Mouse (Mus musculus) intestine, embryonic 14.5 days (tissue): ENCODE measurements at regions not wholly inside any gene's neighbourhood (a gene's known extent, or its start where the extent isn't known, plus 50 kb on each side); places are given as distances from the start of the nearest gene placed in this dataset.

Source experiments
- ATAC-seq: fragments of 200-750 bp; cut with Nextera tagmentation; replicated peaks from 2 replicates; pipeline ENCODE4 v1.8.0; 2017; ENCODE audit warnings: low read depth, moderate number of reproducible peaks, moderate TSS enrichment, moderate library complexity; ENCODE audit not compliant: low FRiP score, low TSS enrichment
- DNase-seq: peaks from one replicate; pipeline ENCODE4 v3.0.0-alpha.2; 2018; ENCODE audit warnings: low spot score
- H3K27ac ChIP-seq: fragments of 300-500 bp; sonication (generic); 2 replicates; pipeline ENCODE4 v1.5.1; 2014; ENCODE audit warnings: low read depth, mild to moderate bottlenecking, control low read depth
- H3K27me3 ChIP-seq: fragments of 300-500 bp; sonication (generic); replicated peaks from 2 replicates; pipeline ENCODE4 v1.6.1; 2014; ENCODE audit warnings: low read length, control low read depth; ENCODE audit not compliant: control insufficient read depth, insufficient read depth
- H3K36me3 ChIP-seq: fragments of 300-500 bp; sonication (generic); 2 replicates; pipeline ENCODE4 v1.6.1; 2014; ENCODE audit warnings: low read length, control low read depth; ENCODE audit not compliant: control insufficient read depth, insufficient read depth
- H3K4me1 ChIP-seq: fragments of 300-500 bp; sonication (generic); replicated peaks from 2 replicates; pipeline ENCODE4 v1.6.1; 2014; ENCODE audit warnings: low read length, control low read depth, mixed read lengths; ENCODE audit not compliant: control insufficient read depth, insufficient read depth
- H3K4me2 ChIP-seq: fragments of 300-500 bp; sonication (generic); 2 replicates; pipeline ENCODE4 v1.6.1; 2014; ENCODE audit warnings: low read length
- H3K4me3 ChIP-seq: fragments of 300-500 bp; sonication (generic); 2 replicates; pipeline ENCODE4 v1.5.1; 2014; ENCODE audit warnings: low read depth, low read length, control low read depth, mixed read lengths
- H3K9ac ChIP-seq: fragments of 300-500 bp; sonication (generic); 2 replicates; pipeline ENCODE4 v1.6.1; 2014; ENCODE audit warnings: mild to moderate bottlenecking, low read length
- H3K9me3 ChIP-seq: fragments of 300-500 bp; sonication (generic); 2 replicates; pipeline ENCODE4 v1.6.1; 2016; ENCODE audit warnings: low read length, control low read depth; ENCODE audit not compliant: control insufficient read depth
- WGBS: fragments of 180-500 bp; shearing (Covaris S2); extraction: QIAGEN DNeasy Blood & Tissue Kit; methylation state at CpG from one replicate; pipeline ENCODE4 v1.1.7; 2014; 5-methylcytosine and 5-hydroxymethylcytosine counted together

DNA sequence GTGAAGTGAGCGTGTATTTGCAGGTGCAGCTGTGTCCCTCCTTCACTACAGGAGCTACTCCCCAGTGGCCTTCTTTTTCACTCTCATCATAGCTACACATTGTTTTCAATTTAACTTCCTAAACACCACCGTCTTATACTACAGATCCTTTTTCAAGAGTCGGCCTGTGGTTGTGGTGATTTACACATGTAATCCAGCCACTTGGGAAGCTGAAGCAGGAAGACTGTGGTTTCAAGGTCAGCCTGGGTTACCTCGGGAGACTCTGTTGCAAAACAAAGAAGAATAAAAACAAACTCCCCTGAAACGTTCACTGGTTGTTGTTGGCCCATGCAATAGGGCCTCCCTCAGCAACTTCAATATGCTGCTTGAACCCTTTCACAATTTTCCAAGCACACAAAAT, 153.8 kb upstream of the Kcnh8 start:
- Histone ChIP-seq H3K27ac (no peak overlapping the region), H3K9ac (no peak overlapping the region), H3K36me3 (no peaks in the 10 kb centered on the region), H3K4me1 (no peaks in the 10 kb centered on the region), H3K9me3 (no peaks in the 10 kb centered on the region), H3K27me3 (no peaks in the 10 kb centered on the region), H3K4me3 (no peak overlapping the region), H3K4me2 (no peak overlapping the region)
- DNase-seq (no peak), ATAC-seq (no peak)
- 68% methylated on average over 5 of the region's 5 CpGs for WGBS

GRCm38 (mm10) chr17:52459303-52459996, 143.1 kb upstream of the Kcnh8 start:
- H3K36me3 ChIP-seq = no peaks in the 10 kb centered on the region
- DNase-seq (no peak), ATAC-seq (no peak)
- no peak overlapping the region for H3K4me3 ChIP-seq
- H3K9ac ChIP-seq = no peak overlapping the region
- H3K4me2 ChIP-seq = no peak overlapping the region
- H3K9me3 ChIP-seq = no peaks in the 10 kb centered on the region
- no peak overlapping the region for H3K27ac ChIP-seq
- H3K4me1 ChIP-seq = no peaks in the 10 kb centered on the region
- H3K27me3 ChIP-seq = no peaks in the 10 kb centered on the region
- WGBS = 66% methylated on average over 10 of the region's 10 CpGs

- DNase-seq (no peak), ATAC-seq (no peak)
- 90% methylated on average over 5 of the region's 5 CpGs for WGBS
- Histone ChIP-seq H3K4me1 (no peaks in the 10 kb centered on the region), H3K9ac (no peak overlapping the region), H3K27ac (no peak overlapping the region), H3K4me2 (no peak overlapping the region), H3K27me3 (no peaks in the 10 kb centered on the region), H3K36me3 (no peaks in the 10 kb centered on the region), H3K4me3 (no peak overlapping the region), H3K9me3 (no peaks in the 10 kb centered on the region)
Observed at GRCm38 (mm10) chr17:52459997-52460387, 142.5 kb upstream of the Kcnh8 start.

GRCm38 (mm10) chr17:52461264-52461663, 141.2 kb upstream of the Kcnh8 start:
- no peak overlapping the region for H3K4me3 ChIP-seq
- no peak overlapping the region for H3K4me2 ChIP-seq
- no peaks in the 10 kb centered on the region for H3K27me3 ChIP-seq
- 82% methylated on average over 11 of the region's 11 CpGs for WGBS
- ATAC-seq (no peak), DNase-seq (no peak)
- H3K9me3 ChIP-seq = no peaks in the 10 kb centered on the region
- no peaks in the 10 kb centered on the region for H3K4me1 ChIP-seq
- no peak overlapping the region for H3K9ac ChIP-seq
- H3K36me3 ChIP-seq = no peaks in the 10 kb centered on the region
- no peak overlapping the region for H3K27ac ChIP-seq

GRCm38 (mm10) chr17:52461709-52462141, 140.8 kb upstream of the Kcnh8 start:
- Histone ChIP-seq H3K9ac (no peak overlapping the region), H3K4me1 (no peaks in the 10 kb centered on the region), H3K9me3 (no peaks in the 10 kb centered on the region), H3K4me2 (no peak overlapping the region), H3K4me3 (no peak overlapping the region), H3K27me3 (no peaks in the 10 kb centered on the region), H3K36me3 (no peaks in the 10 kb centered on the region), H3K27ac (no peak overlapping the region)
- DNase-seq = peak; percentile 52
- WGBS = 32% methylated on average over 6 of the region's 6 CpGs
- ATAC-seq = no peak

DNA sequence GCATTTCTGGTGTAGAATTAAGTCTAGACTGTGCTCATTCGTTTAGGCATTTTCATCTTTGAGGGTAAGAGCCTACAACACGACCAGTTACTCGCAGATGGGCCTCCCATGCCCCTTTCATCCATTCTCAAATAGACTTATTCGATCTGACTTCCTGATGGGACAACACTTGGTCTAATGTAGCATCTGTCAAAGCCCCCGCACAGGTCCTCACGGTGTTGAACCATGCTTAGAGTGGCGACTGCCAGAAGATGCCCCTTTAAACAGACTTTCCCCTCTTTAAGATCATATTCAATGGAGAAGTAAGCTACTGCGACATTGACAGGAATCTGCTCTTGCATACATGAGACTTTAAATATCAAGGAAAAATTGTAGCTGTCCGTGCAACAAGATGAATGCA, 140.1 kb upstream of the Kcnh8 start:
- Histone ChIP-seq H3K4me3 (no peak overlapping the region), H3K27ac (no peak overlapping the region), H3K9me3 (no peaks in the 10 kb centered on the region), H3K4me1 (no peaks in the 10 kb centered on the region), H3K4me2 (no peak overlapping the region), H3K9ac (no peak overlapping the region), H3K36me3 (no peaks in the 10 kb centered on the region), H3K27me3 (no peaks in the 10 kb centered on the region)
- 80% methylated on average over 9 of the region's 9 CpGs for WGBS
- no peak for DNase-seq
- no peak for ATAC-seq

DNA sequence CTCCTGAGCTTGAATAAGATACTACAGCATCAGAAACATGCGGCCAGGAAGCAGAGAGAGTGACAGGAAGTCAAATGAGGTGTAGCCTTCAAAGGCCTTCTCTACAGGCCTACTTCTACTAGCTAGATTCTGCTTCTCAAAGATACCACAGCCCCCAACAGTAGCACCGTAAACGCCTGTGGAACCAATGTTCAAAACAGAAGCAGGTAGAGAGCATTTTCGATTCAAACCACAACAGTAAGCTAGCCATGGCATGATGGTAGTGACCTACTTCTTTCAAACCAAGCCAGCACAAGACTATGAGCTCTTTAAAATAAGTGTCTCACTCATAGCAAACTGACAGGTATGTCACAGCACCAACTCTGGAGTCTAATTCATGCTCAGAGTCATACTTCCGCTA, 134.0 kb upstream of the Kcnh8 start:
- no peaks in the 10 kb centered on the region for H3K4me1 ChIP-seq
- WGBS = 95% methylated on average over 5 of the region's 5 CpGs
- H3K9me3 ChIP-seq = no peaks in the 10 kb centered on the region
- no peak overlapping the region for H3K4me2 ChIP-seq
- no peak overlapping the region for H3K27ac ChIP-seq
- no peaks in the 10 kb centered on the region for H3K27me3 ChIP-seq
- no peaks in the 10 kb centered on the region for H3K36me3 ChIP-seq
- no peak overlapping the region for H3K9ac ChIP-seq
- H3K4me3 ChIP-seq = no peak overlapping the region
- DNase-seq = no peak
- no peak for ATAC-seq

DNA sequence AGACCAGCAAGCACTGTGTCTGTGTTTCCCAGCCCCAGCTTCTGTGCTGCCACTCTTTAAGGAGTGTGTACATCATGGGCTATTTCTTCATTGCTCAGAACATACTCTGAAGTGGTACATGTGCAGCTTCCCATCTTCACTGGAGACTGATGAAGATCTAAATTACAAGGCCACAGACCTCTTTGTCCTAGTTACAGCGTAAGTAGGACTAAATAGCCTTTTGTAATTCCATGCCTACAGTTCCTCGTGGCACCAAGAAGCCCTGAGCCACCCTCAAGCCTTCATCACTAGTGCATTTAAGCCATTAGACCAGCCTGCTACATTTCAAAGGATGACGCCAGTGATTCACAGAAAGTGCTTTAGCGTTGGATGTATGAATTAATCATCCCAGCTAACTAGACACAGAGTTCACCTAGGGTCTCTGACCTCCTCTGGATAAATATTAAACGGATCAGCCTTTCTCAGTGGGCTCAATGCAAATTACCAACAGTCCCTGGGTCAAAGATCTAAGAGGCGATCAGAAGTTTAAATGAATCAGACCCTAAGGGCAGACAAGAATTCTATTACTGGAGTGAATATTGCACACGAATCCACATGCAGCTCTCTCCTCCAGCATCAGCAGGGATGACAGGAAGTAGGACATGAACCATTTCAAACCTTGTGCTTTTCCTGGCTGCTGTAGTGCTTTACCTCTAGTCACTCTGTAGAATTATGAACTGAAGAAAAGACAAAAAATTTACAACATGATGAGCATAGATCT, 123.0 kb upstream of the Kcnh8 start:
- no peak for ATAC-seq
- no peak overlapping the region for H3K9ac ChIP-seq
- WGBS = 47% methylated on average over 7 of the region's 7 CpGs

More for the DNA sequence above, 123.0 kb upstream of the Kcnh8 start:
- H3K4me3 ChIP-seq = no peak overlapping the region
- no peaks in the 10 kb centered on the region for H3K9me3 ChIP-seq
- no peak overlapping the region for H3K27ac ChIP-seq
- H3K27me3 ChIP-seq = no peaks in the 10 kb centered on the region
- H3K4me1 ChIP-seq = no peaks in the 10 kb centered on the region
- no peaks in the 10 kb centered on the region for H3K36me3 ChIP-seq
- no peak for DNase-seq
- H3K4me2 ChIP-seq = no peak overlapping the region
